Mouse (Mus musculus) erythroblast, adult 5-6 weeks (primary cell): ENCODE results near the gene Gcnt4. TPM values are rescaled to one million over a fixed set of nuclear protein-coding genes. Genes with fewer than 3 reads are reported as not detected.

ENCODE experiments used
- ATAC-seq: replicated peaks from 2 replicates; pipeline ENCODE4 v1.8.0; 2016; ENCODE audit warnings: moderate number of reproducible peaks, mild to moderate bottlenecking, moderate TSS enrichment, inconsistent platforms; ENCODE audit not compliant: poor library complexity, low FRiP score, severe bottlenecking
- total RNA-seq, 2 experiments: library from RNA; stranded (forward) in 1 of 2; stranded (reverse) in 1 of 2; fragments of 150-400 nt in 1 of 2; fragments of 200-764, 138-1000 nt in 1 of 2; gene quantifications; 2 replicates each; pipeline versions ENCODE4 v1.2.3 to v1.2.4; 2015 to 2017; ENCODE audit warnings: low replicate concordance in 2 of 2

The Gcnt4 gene
- total RNA-seq, 2 experiments from 2014 or later = not detected

GRCm38 (mm10) chr13:96985599-96986275, 61.2 kb downstream of the Gcnt4 start:
- ATAC-seq = no peak

DNA sequence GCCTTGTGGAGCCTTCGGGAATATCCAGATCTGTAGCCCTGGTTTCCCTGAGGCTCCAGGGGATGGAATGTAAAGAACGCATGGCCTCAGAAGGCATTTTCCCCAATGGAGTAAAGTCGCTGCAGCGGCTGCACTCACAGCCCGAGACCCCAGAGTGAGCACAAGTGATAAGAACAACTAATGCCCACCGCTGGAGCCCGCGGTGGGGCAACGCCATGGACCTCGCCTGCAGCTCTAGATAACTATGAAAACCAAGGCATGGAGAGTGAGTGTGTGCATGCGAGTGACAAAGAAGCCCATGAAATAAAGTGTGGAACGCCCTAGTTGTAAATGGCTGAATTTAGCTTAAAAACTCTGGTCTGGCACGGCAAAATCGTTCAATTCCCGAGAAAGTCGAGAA, 64.6 kb downstream of the Gcnt4 start:
- ATAC-seq = no peak

GRCm38 (mm10) chr13:96990045-96990444, 65.6 kb downstream of the Gcnt4 start:
- ATAC-seq = no peak

DNA sequence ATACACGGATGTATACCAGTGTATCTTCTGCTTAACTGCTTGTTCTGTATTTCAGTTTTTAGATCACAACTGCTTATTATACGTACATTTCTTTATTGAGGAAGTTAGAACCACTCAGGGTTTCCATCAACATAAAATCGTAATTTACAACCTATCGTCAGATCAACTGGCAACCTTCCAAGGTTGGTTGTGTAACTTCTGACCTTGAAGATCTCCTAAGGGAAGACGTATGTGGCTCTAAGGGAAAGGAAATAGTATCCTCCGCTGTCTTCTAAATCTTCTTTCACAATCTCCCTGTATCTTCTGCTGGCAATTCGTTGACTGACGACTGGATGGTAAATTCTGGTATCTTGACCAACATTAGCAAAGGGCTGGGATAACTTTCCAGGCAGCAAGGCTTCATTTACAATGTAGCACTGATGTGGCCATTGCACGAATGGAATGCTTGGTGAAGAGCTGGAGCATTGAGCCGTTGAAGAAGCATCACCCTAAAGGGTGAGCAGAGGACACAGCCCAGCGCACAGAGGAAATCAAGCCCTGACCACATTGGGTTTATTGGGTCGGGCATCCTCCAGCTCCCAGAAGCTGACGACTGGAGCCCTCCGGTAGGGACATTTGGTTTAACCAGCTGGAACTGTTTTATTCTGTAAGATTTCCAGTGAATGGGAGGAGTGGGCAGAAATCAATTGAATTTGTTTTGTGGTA, 66.2 kb downstream of the Gcnt4 start:
- no peak for ATAC-seq

DNA sequence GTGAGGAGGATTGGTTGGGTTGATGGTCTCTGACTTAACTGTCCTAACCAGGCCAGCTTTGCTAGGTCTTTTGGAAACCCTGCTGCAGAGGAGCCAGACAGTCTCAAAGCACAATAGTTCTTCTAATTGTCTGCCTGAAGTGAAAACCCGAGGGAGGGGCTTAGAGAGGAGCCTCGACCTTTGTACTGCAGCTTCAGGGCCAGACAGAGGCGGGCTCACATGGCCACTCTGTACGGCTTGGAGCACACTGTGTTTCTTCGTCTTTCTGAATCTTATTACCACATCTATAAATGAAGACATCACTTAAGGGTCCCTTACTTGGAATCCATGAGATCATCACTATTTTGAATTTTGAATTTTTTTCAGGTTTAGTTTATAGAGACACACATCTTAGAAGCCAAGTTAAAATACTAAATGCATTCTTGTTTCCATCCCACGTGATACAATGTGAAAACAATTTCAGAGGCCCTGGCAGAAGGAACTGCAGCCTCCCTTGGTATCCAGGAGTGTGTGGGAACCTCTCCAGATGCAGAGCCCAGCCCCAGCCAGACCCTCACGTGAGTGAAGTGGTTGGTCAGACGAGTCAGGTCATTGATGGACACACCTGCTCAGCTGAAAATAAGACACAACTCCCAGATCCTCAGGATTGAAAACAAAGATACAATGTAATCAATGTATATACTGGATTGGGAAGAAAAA, 69.0 kb downstream of the Gcnt4 start:
- no peak for ATAC-seq

DNA sequence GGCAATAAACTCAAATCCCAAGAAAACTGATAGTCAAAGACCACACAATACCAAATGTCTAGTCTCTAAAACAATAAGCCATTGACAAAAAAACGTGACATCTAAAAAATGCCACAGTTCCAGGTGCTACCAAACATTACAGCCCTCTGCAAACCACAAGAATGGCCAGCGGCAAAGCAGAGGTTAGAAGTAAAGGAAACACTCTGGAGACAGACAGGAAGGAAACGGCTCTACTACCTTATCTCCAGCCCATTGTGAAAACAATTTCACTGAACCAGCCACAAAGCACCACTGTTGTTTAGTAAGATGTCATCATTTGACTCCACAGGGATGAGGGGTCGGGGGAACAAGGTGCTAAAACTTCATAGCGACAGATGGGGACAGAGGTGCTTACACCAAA, 70.8 kb downstream of the Gcnt4 start:
- no peak for ATAC-seq

GRCm38 (mm10) chr13:96997080-96997479, 72.6 kb downstream of the Gcnt4 start:
- 0 out of 2 replicates have a peak, but pooled peaks have one; percentile 52 for ATAC-seq

Other genes with a start within 250 kb of the Gcnt4 start
- gene Ankrd31, start 176.4 kb upstream of the Gcnt4 start, total RNA-seq (2015; ENCODE audit: low replicate concordance) = 0.96 and 1.3 TPM in 2 replicates
- gene Ankrd31, start 176.4 kb upstream of the Gcnt4 start, total RNA-seq (2017; ENCODE audit: low replicate concordance) = not detected in 2 replicates
- not detected in 2 replicates for gene 1700029F12Rik, start 109.7 kb downstream of the Gcnt4 start, total RNA-seq (2015; ENCODE audit: low replicate concordance)
- not detected in 2 replicates for gene 1700029F12Rik, start 109.7 kb downstream of the Gcnt4 start, total RNA-seq (2017; ENCODE audit: low replicate concordance)
- under 0.01 and 1.7 TPM in 2 replicates for gene Fam169a, start 142.6 kb downstream of the Gcnt4 start, total RNA-seq (2015; ENCODE audit: low replicate concordance)
- 0.56 and 2.3 TPM in 2 replicates for gene Fam169a, start 142.6 kb downstream of the Gcnt4 start, total RNA-seq (2017; ENCODE audit: low replicate concordance)
- 4.6 and 9.0 TPM in 2 replicates for gene Gm6169, start 174.5 kb downstream of the Gcnt4 start, total RNA-seq (2015; ENCODE audit: low replicate concordance)
- 0.98 and 2.9 TPM in 2 replicates for gene Gm6169, start 174.5 kb downstream of the Gcnt4 start, total RNA-seq (2017; ENCODE audit: low replicate concordance)
- gene Gfm2, start 213.2 kb downstream of the Gcnt4 start, total RNA-seq (2015; ENCODE audit: low replicate concordance) = 6.9 and 15.2 TPM in 2 replicates
- 12.3 and 13.8 TPM in 2 replicates for gene Gfm2, start 213.2 kb downstream of the Gcnt4 start, total RNA-seq (2017; ENCODE audit: low replicate concordance)
- 29.2 and 61.9 TPM in 2 replicates for gene Nsa2, start 213.2 kb downstream of the Gcnt4 start, total RNA-seq (2015; ENCODE audit: low replicate concordance)
- gene Nsa2, start 213.2 kb downstream of the Gcnt4 start, total RNA-seq (2017; ENCODE audit: low replicate concordance) = 36.5 and 63.8 TPM in 2 replicates